Mouse (Mus musculus) neutrophil, adult 5-6 weeks (primary cell): ENCODE data around the gene Mgat5. TPM values are rescaled to one million over a fixed set of nuclear protein-coding genes. Genes with fewer than 3 reads are reported as not detected.

ENCODE experiments used
- ATAC-seq: fragments of 151-379, 151-347 bp; 2 replicates; pipeline ENCODE4 v1.8.0; 2017; ENCODE audit warnings: mild to moderate bottlenecking, moderate TSS enrichment; ENCODE audit not compliant: insufficient number of reproducible peaks, poor library complexity, low FRiP score, severe bottlenecking; ENCODE audit errors: extremely low read depth
- total RNA-seq: library from RNA; stranded (forward); fragments of 200-1000 nt; gene quantifications from 2 replicates; pipeline ENCODE4 v1.2.3, GENCODE M21; 2017

The Mgat5 gene
- total RNA-seq, 1 experiment from 2014 or later = 15.1 TPM

DNA sequence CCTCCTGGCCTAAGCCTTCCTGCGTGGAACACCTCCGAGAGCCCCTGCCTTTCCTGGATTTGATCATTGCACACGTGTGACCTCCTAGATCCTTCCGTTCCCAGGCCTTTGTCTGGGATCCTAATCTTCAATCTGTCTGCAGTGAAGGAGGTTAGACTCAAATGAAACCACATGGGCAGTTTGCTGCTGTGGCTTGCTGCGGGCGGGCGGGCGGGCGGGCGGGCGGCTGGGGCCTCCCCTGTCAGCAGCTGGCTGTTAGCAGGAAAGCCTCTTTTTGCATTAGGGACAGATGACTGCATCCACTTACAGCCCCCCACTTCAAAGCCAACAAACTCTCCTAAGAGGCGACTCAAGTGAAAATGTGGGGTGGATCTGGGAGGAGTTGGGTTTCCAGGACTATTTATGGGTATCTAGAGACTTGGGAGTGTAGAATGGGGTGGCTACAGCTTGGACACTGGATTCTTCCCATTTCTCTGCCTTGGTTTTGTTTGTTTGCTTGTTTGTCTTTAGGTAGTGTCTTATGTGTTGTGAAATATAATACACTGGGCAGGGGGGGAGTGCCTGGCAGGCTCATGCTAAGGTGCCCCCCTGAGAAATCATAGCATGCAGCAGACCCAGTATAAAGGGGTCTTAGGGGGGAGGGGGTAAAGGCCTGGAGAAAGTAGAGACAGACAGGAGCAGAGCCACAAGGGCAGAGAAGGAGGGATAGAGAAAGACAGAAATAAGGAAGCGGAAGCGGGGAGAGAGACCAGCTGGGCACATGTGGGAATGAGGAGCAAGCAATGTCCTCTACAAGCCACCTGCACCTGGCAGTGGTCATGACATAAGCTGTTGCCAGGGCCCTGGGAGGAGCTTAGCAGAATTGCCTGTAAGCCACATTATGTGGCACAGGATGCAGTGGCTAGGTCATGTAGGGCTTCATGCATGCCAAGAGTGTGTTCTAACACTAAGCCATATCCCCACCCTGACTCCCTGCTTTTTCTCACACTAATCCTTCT is 238.4 kb downstream of the Mgat5 start:
- ATAC-seq = no peak

DNA sequence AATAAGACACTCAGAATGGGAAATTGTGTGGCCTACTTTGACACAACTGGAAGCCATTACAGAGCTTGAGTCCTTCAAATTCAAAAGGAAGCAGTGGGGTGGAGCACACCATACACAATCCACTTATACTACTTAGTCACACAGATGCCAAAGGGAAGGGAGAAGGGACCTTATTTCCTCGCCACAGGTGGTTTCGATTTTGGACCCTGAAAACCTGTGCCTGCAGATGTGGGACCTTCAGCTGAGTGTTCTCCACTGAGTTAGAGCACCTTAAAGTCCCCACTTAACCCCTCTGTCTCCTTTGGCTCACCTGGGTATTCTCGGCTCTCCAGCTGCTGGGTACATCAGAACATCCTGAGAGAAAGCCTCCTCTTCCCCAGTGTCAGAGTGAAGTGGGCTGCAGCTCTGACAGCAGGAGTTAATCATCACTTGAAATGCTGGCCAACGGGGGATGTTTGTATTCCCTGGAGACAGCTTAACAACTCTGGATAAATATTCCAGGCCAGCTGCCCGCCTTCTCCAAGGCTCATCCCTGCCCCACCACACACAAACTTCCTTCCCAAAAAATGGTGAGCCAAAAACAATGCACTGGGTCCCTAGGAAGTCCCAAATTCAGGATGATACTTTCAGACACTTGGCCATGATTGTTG is 240.1 kb downstream of the Mgat5 start:
- ATAC-seq = no peak

DNA sequence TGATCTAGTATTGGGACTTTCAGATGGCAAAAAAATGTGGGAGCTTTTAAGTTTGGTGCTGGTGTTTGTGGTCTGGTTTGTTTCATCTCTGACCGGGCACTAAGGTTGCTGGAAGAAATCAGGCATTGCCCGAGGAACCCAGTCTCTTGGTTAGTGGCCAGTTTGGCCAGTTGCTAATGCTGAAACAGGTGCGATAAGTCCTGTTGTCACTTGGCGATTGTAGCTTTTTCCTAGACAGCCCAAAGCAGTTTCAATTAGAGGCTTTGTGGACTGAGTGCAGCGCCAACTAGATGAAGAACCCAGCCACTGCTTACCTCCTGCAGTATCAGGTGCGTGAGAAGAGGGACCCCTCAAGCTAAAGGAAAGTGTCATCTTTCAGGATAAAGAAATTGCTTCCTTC is 248.6 kb downstream of the Mgat5 start:
- ATAC-seq = no peak

DNA sequence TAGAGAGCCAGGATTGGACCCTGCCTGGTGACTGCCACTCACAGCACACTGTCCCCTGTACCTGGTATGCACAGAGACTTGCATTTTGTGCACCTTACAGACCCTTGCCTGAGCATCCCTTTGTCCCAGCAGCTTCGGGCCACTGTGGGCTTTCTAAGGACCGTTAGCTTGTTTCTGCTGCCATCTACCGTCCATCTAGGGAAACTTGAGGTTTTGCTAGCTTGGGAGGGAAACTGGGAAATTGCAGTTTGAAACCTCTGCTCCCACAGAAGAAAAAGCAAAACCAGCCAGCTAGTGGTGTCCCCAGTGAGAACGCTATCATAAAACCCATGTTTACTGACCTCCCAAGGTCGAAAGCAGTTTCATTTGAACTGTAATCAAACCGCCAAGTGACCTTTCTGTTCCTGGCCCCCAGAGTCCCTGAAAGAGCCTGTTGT is 254.2 kb downstream of the Mgat5 start:
- ATAC-seq = peak; percentile 48; the same call in 1 of the 2 replicates

DNA sequence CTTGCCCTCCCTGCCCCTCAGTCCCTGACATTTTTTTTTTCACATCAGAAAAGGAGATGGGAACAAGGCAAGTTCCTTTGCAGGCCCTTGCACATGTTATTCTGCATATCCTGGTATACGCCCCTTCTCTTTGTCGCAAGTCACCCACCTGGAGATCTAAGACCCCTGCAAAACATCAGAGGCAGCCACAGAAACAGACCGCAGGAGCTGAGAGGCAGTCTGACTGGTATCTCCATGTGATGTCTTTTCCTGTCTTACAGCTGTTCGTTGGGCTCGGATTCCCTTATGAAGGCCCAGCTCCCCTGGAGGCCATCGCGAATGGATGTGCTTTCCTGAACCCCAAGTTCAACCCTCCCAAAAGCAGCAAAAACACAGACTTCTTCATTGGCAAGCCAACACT is 254.8 kb downstream of the Mgat5 start:
- ATAC-seq = no peak

DNA sequence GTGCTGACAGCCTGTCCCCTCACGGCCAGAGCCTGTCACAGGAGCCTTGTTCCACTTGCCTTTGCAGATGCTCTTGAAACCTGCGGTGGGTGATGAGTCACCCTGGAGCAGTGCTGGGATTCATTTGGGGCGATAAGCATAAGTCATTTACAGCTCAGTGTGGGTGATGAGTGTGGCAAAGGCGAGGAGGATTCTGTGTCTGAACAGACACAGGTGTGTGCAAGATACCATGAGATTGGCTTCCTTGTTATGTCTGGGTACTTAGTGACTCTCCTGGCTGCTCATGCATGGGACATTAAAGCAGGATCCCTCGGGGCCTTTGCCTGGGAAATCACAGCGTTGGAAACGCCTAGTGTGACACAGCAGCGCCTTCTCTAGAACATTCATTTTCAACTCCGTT is 256.2 kb downstream of the Mgat5 start:
- ATAC-seq = no peak

DNA sequence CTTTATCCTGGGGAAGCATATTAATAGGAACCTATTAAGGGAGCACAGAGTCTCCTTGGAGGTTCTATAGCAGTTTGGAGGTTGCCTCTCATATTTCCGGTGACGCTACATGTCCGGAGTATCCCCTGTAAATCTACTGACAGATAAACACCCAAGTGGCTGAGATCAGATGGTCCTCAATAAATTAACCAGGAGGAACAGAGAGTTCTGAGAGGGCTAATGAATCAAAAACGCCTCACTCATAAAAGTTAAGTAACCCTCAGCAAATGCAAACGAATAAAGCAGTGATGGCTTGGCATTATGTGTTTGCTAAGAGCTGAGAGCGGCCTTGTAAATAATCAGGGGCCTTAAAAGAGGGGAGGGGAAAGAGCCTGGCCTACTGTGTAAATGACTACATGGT is 259.2 kb downstream of the Mgat5 start:
- no peak for ATAC-seq

DNA sequence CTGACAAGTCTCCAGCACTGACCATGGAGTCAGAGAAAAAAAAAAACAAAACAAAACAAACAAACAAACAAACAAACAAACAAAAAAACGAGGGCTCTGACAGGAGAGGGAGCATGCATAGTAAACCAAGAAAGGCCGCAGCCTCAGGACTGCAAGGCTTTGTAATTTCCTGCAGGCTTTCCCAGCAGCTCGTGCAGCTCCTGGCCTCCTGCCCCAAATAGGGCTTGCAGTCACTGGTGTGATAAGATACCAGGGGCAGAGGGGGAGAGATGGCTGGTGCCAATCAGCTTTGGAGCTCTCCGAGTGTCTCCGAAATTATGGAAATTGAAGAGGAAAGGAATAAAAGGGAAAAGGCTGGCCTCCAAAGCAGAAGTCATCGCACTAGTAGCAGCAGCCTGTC is 260.5 kb downstream of the Mgat5 start:
- ATAC-seq = no peak

DNA sequence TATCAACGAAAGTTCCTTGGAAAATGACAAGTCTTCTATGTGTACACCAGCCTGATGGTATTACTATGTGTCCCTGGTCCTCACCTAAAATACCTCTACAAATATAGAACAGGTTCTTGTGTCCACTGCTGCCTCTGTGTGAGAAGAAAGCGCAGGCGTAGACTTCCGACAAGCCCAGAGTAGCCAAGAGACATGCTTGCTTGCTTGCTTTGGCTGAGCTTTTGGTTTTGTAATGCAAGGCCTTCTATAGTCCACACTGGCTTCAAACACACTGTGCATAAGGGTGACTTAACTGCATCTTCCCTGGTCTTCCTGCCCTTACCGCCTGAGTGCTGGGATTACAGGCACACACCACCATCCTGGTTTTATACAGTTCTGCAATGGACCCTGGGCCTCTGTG is 262.4 kb downstream of the Mgat5 start:
- ATAC-seq = no peak

DNA sequence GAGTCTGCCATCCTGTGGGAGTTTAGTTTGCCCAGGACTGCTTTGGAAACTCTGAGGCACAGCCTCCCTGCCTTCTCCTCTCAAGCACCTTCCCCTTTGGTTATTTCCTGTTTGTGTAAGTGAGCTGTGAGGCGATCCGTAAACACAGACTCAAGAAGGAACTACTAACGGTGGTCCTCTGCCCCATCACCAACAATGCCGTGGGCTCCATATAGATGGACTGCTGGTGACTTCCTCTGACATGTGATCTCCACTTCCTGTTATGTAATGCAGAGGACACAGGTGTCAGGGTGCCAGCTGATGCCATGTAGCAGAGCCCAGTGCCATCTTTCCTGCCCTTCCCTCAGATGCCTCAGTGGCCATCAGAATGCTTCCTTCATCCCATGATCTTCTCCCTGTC is 265.4 kb downstream of the Mgat5 start:
- peak; percentile 79 for ATAC-seq

DNA sequence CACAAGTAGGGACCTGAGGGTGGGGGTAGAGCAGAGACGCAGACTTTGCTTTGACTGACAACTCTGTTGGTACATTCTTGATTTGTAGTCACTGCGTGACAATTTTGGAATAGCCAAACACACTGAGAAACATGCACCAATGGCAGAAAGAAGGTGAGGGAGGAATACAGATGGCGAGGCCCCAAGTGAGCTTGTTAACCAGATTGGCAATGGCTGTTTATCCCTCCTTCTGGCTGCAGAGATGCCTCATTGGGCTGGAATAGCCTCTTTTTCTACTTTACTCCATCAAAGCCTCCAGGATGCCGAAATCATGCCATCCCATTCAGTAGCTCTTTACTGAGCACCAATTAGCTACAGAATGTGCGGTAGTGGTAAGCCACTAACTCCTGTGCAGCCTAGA is 270.9 kb downstream of the Mgat5 start:
- no peak for ATAC-seq

DNA sequence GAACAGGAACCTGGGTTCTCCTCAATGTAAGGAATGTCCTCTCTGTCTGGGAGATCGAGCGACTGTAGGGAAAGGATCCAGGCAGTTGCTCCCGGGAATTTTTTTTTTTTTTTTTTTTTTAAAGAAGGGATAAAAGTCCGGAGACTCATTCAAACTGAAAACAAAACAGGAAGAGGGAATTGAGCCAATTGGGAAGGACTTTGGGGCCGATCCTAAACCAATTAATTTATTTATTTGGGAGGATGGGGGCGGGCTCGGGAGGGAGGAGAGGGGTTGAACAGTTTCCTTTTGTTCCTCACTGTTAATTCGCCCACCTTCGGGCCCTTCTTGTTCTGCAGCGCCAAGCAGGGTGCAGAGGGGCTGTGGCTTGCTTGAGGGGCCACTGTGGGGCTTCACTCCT is 278.1 kb downstream of the Mgat5 start:
- no peak for ATAC-seq

DNA sequence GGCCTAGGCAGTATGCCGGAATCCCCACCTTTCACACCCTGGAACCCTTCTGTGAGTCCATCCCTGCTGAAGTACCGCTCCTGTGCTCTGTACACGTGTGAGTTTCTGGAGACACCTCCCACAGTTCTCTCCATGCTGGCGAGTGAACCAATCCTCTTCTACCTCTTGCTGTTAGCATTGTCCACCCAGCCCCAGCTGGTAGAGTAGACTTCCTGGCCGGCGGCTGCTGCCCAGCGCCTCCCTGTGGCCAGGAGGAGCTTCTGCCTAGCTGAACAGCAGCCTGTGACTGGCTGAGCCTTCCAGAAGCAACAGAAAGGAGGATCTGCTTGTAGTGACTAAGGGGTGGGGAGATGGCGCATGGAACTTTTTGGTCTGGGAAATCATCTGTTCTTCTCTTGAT is 279.4 kb downstream of the Mgat5 start:
- ATAC-seq = no peak

DNA sequence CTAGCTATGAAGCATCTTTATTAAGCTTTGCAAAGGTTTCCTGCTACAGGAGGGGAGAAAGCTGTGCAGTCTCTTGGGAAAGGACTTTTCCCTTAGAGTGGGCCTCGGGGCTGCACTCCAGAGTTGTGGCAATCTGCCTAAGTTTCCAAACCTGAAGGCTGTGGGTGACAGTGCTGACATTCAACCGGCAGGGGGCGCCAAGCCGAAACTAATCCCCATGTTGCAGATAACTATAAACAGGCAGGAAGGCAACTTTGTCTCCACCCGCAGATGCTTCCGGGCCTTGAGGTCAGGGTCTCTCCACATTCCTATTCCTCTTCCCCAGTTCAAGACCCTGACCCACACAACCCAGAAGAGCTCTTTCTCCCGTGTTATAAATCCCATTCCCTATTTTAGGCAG is 280.0 kb downstream of the Mgat5 start:
- ATAC-seq = no peak

DNA sequence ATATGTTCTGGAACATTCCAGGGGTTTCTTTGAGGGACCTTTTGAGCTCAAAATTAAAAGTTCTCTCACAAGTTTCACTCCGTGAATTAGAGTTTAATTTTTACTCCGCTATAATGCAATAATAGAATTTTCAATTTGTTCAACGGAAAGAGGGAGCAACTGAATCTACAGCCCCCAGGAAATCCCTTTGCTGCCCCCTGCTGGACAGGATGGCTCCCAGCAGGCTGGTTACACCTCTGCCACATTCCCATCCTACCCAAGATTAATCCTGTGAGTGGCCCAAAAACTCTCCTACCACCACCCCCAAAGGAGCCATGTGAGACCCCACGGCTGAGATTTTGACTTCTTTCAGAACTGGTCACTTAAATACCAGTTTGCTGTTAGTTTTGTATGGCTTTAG is 282.3 kb downstream of the Mgat5 start:
- ATAC-seq = no peak

DNA sequence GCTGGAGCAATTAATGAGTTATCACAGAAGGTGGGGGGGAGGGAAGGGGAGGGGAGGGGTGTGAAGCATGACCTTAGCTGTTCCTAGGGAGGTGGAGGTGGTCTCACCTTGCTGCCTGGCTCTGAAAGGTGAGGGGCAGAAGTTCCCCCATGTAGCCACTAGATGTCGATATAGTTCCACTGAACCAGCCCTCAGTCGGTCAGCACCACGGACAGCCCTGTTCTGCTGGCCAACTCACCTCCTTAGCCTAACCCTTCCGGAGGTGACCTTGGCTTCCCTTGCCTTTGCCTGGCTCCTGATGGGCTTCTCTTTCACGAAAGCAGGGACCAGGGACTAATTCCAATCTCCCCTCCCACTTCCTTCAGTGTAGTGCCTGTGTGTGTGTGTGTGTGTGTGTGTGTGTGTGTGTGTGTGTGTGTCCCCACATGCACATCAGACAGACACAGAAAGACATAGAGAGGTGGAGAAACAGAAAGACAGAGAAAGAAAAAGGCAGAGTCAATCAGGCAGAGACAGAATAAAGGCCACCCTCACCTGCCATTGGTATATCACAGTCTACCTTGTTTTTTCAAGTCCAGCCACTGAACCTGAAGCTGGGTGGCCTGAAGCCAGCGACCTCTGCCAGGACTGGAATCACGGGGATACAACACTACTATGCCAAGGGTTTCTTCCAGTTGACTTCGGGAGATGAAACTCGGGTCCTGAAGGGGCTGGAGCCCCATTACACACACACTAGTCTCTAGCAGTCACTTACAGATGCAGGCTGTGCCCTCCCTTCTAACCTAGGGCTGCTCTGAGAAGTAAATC is 292.1 kb downstream of the Mgat5 start:
- peak; percentile 63; the same call in 1 of the 2 replicates for ATAC-seq

DNA sequence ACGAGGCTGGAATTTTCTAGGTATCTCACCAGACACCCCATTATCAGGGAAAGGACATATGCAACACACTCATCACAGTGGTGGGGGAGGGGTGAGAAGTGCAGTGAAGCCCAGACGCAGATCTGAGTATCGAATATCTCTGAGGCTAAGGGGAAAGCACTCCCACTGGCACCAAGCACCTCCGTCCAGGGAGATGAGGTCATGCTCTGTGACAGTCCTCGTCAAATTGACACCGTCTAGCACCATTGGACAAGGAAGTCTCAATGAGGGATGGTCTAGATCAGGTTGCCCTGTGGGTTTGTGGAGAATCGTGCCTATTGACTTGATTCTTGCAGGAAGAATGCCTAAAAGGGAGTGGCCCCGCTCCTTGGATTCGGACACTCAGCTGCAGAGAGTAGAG is 293.9 kb downstream of the Mgat5 start:
- ATAC-seq = no peak

DNA sequence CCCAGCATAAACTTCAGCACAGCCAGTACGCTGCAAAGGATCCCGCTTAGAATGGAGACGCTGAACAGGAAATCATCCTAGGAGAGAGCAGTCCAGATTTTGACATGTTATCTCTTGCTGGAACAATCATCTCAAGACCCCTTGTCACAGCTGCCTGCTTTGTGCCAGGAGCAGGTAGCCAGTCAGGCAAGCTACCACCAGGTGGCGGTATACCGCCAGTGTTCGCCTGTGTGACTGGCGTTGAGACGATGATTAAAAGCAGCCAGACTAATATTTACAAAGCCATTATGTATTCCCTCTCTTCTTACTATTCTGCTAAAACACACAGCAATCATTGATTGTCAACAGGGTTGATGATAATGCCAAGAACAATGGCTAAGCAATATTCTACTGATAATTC is 295.4 kb downstream of the Mgat5 start:
- peak; percentile 63; the same call in 1 of the 2 replicates for ATAC-seq

DNA sequence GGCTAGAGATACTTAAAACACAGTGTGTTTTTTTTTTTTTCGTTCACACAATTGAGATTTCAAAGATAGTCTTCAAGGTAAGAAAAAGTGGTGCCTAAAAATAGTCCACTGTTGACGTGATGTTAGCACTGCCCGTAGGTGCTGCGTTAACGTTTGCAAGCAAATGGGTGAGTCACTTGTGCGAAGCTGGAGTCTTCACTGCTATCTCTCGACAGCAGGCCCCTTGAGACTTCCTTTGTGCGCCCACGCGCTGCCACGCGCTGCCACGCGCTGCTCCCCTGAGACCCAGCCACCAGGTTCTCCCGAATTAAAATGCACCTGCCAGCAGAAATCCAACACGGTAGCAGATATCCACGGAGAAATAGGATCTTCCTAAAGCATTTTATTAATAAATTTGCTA is 295.9 kb downstream of the Mgat5 start:
- ATAC-seq = no peak
